Mouse (Mus musculus) hindbrain, embryonic 11.5 days (tissue): ENCODE measurements around the gene Srsf12. TPM values are rescaled to one million over a fixed set of nuclear protein-coding genes. Genes with fewer than 3 reads are reported as not detected.

ENCODE experiments used
- ATAC-seq: fragments of 200-750 bp; cut with Nextera tagmentation; 2 replicates; pipeline ENCODE4 v1.8.0; 2017; ENCODE audit warnings: mild to moderate bottlenecking, moderate TSS enrichment, moderate library complexity; ENCODE audit not compliant: low FRiP score
- DNase-seq: peaks from one replicate; pipeline ENCODE4 v3.0.0-alpha.2; 2015; ENCODE audit warnings: low spot score
- H3K27ac ChIP-seq: fragments of 300-500 bp; sonication (generic); 2 replicates; pipeline ENCODE4 v1.5.1; 2014; ENCODE audit warnings: mild to moderate bottlenecking, low read depth, low read length
- H3K27me3 ChIP-seq: fragments of 300-500 bp; sonication (generic); 2 replicates; pipeline ENCODE4 v1.6.1; 2014; ENCODE audit warnings: mild to moderate bottlenecking, low read length, moderate library complexity, mixed read lengths; ENCODE audit not compliant: control insufficient read depth, insufficient read depth
- H3K36me3 ChIP-seq: fragments of 300-500 bp; sonication (generic); 2 replicates; pipeline ENCODE4 v1.6.1; 2014; ENCODE audit warnings: mild to moderate bottlenecking, low read length, moderate library complexity, mixed read lengths; ENCODE audit not compliant: control insufficient read depth, insufficient read depth
- H3K4me1 ChIP-seq: fragments of 300-500 bp; sonication (generic); replicated peaks from 2 replicates; pipeline ENCODE4 v1.6.1; 2014; ENCODE audit warnings: low read length, mixed read lengths; ENCODE audit not compliant: control insufficient read depth, insufficient read depth
- H3K4me2 ChIP-seq: fragments of 300-500 bp; sonication (generic); replicated peaks from 2 replicates; pipeline ENCODE4 v1.6.1; 2014; ENCODE audit warnings: mild to moderate bottlenecking, low read depth, low read length
- H3K4me3 ChIP-seq: fragments of 300-500 bp; sonication (generic); 2 replicates; pipeline ENCODE4 v1.5.1; 2014; ENCODE audit warnings: low read depth, low read length
- H3K9ac ChIP-seq: fragments of 300-500 bp; sonication (generic); 2 replicates; pipeline ENCODE4 v1.6.1; 2014; ENCODE audit warnings: low read depth, low read length
- H3K9me3 ChIP-seq: fragments of 300-500 bp; sonication (generic); 2 replicates; pipeline ENCODE4 v1.6.1; 2016; ENCODE audit warnings: low read length; ENCODE audit not compliant: control insufficient read depth
- WGBS: fragments of 180-500 bp; shearing (Covaris S2); extraction: QIAGEN DNeasy Blood & Tissue Kit; methylation state at CpG from one replicate; pipeline ENCODE4 v1.1.7; 2014; 5-methylcytosine and 5-hydroxymethylcytosine counted together
- polyA plus RNA-seq: library from polyadenylated mRNA; unstranded; fragments of >200 nt; fragmentation: Nextera tagmentation; extraction: Ambion mirVana; gene quantifications from 2 replicates; pipeline ENCODE4 v1.2.1, GENCODE M21; 2014

Gene Srsf12
- polyA plus RNA-seq, 1 experiment from 2014 or later: 12.9 TPM

DNA sequence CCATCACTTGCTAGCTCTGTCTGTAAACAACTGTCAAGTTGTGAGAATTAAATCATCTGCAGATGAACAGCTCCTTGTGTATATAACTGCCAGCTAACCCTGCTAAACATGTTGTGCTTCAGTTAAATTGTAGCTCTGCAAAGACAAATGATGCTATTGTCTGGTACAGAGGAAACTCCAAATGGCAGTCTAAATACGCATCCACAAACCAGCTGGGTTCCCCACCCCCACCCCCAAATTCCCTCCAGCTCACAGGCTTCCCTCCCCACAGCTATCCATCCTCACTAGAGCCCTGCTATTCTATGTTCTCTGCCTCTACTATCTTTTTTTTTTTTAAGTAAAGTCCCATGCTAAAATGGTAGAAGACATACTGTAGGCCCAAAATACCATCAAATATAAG is 13.1 kb downstream of the Srsf12 start:
- 42% methylated on average over 1 of the region's 1 CpGs for WGBS
- no peak for ATAC-seq
- H3K9ac ChIP-seq: no peak overlapping the region

DNA sequence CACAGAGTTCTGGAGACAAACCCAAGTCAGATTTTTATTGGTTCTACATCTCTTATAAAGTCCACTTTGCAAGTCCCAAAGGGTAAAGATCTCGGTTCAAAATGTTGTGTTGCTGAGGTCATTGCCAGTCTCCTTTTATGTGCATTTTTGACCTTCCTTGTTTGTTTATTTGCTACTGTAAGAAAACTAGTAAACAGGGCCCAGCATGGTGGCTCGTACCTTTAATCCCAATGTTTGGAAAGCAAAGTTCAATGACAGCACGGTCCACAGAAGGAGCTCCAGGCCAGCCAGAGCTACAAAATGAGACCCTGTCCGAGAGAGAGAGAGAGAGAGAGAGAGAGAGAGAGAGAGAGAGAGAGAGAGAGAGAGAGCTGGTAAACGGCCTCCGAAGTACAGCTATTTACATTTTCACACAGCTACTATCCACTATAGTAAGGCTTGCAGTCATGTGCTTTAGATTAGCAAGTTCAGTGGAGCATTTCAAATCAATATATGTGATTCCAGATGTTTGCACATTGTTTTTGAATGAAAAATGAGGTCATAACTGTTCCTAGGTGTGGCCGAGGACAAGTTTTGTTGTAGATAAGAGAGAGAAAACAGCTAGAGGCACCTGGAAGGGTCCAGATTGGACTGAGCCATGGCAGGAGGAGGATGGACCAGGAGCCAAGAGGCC is 15.3 kb downstream of the Srsf12 start:
- no peak overlapping the region for H3K27ac ChIP-seq
- H3K9me3 ChIP-seq: no peaks in the 10 kb centered on the region
- H3K4me1 ChIP-seq: no peaks in the 10 kb centered on the region
- no peaks in the 10 kb centered on the region for H3K27me3 ChIP-seq
- no peak overlapping the region for H3K9ac ChIP-seq
- H3K36me3 ChIP-seq: no peaks in the 10 kb centered on the region
- no peak overlapping the region for H3K4me3 ChIP-seq
- no peak overlapping the region for H3K4me2 ChIP-seq
- WGBS: 72% methylated on average over 7 of the region's 7 CpGs
- no peak for ATAC-seq
- no peak for DNase-seq

More for the DNA sequence above, 13.1 kb downstream of the Srsf12 start:
- H3K9me3 ChIP-seq: no peaks in the 10 kb centered on the region
- no peak overlapping the region for H3K4me3 ChIP-seq
- no peak overlapping the region for H3K27ac ChIP-seq
- H3K36me3 ChIP-seq: no peaks in the 10 kb centered on the region
- no peak overlapping the region for H3K4me2 ChIP-seq
- no peak for DNase-seq
- H3K27me3 ChIP-seq: no peaks in the 10 kb centered on the region
- no peaks in the 10 kb centered on the region for H3K4me1 ChIP-seq

DNA sequence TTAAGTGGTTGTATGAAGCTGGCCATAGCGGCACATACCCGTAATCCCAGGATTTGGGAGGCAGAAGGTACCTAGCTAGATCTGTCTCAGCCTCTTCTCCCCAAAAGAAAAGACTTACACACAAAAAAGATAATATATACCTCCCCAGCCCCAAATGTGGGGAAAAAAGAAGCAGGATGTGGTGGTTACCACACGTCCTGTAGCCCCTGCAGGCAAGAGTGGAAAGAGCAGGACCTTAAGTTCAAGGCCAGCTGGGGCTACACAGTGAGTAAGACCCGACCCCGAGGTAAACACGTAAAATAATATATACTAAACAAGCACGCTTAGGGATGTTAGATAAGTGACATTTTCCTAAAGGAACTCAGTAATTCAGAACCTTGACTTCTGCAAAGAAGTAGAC is 18.4 kb downstream of the Srsf12 start:
- Histone ChIP-seq H3K27me3 (no peaks in the 10 kb centered on the region), H3K27ac (no peak overlapping the region), H3K4me3 (no peak overlapping the region), H3K9ac (no peak overlapping the region), H3K4me1 (no peaks in the 10 kb centered on the region), H3K36me3 (no peaks in the 10 kb centered on the region), H3K9me3 (no peaks in the 10 kb centered on the region), H3K4me2 (no peak overlapping the region)
- ATAC-seq (no peak), DNase-seq (no peak)
- 90% methylated on average over 7 of the region's 7 CpGs for WGBS

- Histone ChIP-seq H3K4me3 (no peak overlapping the region), H3K9ac (no peak overlapping the region), H3K4me1 (no peaks in the 10 kb centered on the region), H3K9me3 (no peaks in the 10 kb centered on the region), H3K27me3 (no peaks in the 10 kb centered on the region), H3K36me3 (no peaks in the 10 kb centered on the region), H3K27ac (no peak overlapping the region), H3K4me2 (no peak overlapping the region)
- no peak for DNase-seq
- ATAC-seq: no peak
- WGBS: 74% methylated on average over 4 of the region's 4 CpGs
These were observed 20.8 kb downstream of the Srsf12 start for GRCm38 (mm10) chr4:33229639-33230038.

- Histone ChIP-seq H3K27me3 (no peaks in the 10 kb centered on the region), H3K9ac (no peak overlapping the region), H3K4me1 (no peaks in the 10 kb centered on the region), H3K9me3 (no peaks in the 10 kb centered on the region), H3K4me3 (no peak overlapping the region), H3K27ac (no peak overlapping the region), H3K36me3 (no peaks in the 10 kb centered on the region), H3K4me2 (no peak overlapping the region)
- DNase-seq (no peak), ATAC-seq (no peak)
- 93% methylated on average over 18 of the region's 18 CpGs for WGBS
These were observed 22.1 kb downstream of the Srsf12 start for GRCm38 (mm10) chr4:33230881-33231280.

- ATAC-seq (no peak), DNase-seq (no peak)
- H3K9me3 ChIP-seq: no peaks in the 10 kb centered on the region
These were observed 33.7 kb downstream of the Srsf12 start for GRCm38 (mm10) chr4:33242536-33242935.

DNA sequence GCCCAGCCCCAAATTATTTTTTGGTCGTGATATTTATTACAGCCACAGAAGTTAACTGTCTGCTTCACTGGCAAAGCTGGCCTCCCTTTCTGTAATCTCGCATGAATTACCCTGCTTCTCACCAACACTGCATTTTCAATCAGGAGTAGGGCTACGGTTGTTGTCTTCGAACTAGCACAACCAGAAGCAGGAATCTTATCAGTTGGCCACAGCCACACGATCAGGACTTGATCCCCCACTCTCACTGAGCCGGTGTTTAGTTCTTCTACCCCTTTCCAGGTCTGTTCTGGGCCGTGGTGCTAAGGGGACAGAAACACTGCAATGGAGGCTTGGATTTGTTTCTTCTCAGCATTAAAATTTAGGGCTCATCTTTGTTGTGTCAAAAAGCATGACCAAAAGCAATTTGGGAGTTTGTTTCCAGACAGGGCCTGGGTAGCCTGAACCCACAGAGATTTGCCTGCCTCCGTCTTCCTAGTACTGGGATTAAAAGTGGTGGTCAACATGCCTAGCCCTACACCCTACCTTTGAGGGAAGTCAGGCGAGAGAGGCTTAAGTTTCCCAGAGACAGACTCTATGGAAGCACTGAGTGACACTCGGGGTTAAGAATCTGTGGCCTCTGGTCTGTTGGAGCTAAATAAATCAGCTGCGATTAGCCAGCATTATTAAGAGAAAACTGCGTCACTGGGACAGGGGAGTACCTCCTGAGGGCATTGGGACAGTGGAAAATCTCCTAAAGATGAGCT is 34.4 kb downstream of the Srsf12 start:
- Histone ChIP-seq H3K9me3 (no peaks in the 10 kb centered on the region), H3K36me3 (peaks cover 5% of the 10 kb centered on the region; the same call in 1 of the 2 replicates), H3K4me2 (no peak overlapping the region), H3K4me3 (no peak overlapping the region), H3K9ac (no peak overlapping the region), H3K27me3 (no peaks in the 10 kb centered on the region), H3K27ac (no peak overlapping the region), H3K4me1 (no peaks in the 10 kb centered on the region)
- DNase-seq: no peak
- ATAC-seq: no peak
- 85% methylated on average over 12 of the region's 12 CpGs for WGBS

More at GRCm38 (mm10) chr4:33242536-33242935, 33.7 kb downstream of the Srsf12 start:
- 70% methylated on average over 5 of the region's 5 CpGs for WGBS
- no peak overlapping the region for H3K27ac ChIP-seq
- no peak overlapping the region for H3K4me3 ChIP-seq
- peaks cover 5% of the 10 kb centered on the region; the same call in 1 of the 2 replicates for H3K36me3 ChIP-seq
- no peaks in the 10 kb centered on the region for H3K27me3 ChIP-seq
- H3K4me2 ChIP-seq: no peak overlapping the region
- no peak overlapping the region for H3K9ac ChIP-seq
- H3K4me1 ChIP-seq: no peaks in the 10 kb centered on the region

GRCm38 (mm10) chr4:33243921-33244320 is 35.1 kb downstream of the Srsf12 start:
- ATAC-seq (no peak), DNase-seq (no peak)
- Histone ChIP-seq H3K27me3 (no peaks in the 10 kb centered on the region), H3K4me2 (no peak overlapping the region), H3K9me3 (no peaks in the 10 kb centered on the region), H3K4me3 (no peak overlapping the region), H3K4me1 (no peaks in the 10 kb centered on the region), H3K36me3 (peaks cover 5% of the 10 kb centered on the region; the same call in 1 of the 2 replicates), H3K27ac (no peak overlapping the region), H3K9ac (no peak overlapping the region)
- WGBS: 95% methylated on average over 4 of the region's 4 CpGs
